Mouse (Mus musculus) testis, adult 2 months (tissue): ENCODE measurements around the gene Itpr2.

Source experiments
- CTCF ChIP-seq: fragments of 200-500 bp; IDR thresholded peaks from 2 replicates; pipeline ENCODE4 v1.5.1; 2012; ENCODE audit warnings: low read depth, mild to moderate bottlenecking, inconsistent platforms, low read length, moderate library complexity; ENCODE audit not compliant: control insufficient read depth, insufficient read depth, insufficient replicate concordance
- POLR2A ChIP-seq: fragments of 200-500 bp; IDR thresholded peaks from 2 replicates; pipeline ENCODE4 v1.6.1; 2012; ENCODE audit warnings: low read depth, mild to moderate bottlenecking, inconsistent platforms, low read length, moderate library complexity; ENCODE audit not compliant: control insufficient read depth

GRCm38 (mm10) chr6:146136646-146137045, 365.4 kb downstream of the Itpr2 start:
- TF ChIP-seq POLR2A (no peak), CTCF (no peak)
